Mouse (Mus musculus) R1 (cell line): ENCODE data around the gene Ttc33.

Experiments used
- DNase-seq: peaks from one replicate; pipeline ENCODE4 v3.0.0-alpha.2; 2018; ENCODE audit warnings: low read depth, low spot score

The Ttc33 gene

DNA sequence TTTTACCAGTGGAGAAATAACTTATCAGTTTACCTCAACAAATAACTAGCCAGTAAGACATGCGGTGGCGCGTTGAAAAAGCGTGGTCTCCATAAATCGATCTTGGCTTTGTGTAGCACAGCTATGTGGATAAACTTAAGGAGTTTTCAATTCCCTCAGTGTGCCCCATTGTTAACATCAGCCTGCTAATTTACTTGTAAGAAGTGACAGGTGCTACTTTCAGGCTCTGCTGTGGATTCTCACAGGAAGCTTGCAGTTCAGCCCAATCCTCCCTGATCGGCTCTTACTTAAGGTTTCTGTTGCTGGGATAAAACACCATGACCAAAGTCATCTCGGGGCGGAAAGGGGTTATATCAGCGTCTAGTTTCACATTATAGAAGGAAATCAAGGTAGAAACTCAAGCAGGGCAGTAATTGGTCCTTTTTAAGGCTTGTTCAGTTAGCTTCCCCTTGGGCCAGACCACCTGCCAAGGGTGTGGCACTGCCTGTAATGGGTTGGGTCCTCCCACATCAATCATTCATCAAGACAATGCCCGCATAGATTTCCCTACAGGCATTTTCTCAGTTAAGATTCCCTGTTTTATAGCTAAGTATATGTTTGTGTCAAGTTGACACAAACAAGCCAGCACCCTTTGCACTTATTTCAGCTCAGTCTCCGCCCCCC, 526 bp upstream of the Ttc33 start:
- DNase-seq, result peak; percentile 52

DNA sequence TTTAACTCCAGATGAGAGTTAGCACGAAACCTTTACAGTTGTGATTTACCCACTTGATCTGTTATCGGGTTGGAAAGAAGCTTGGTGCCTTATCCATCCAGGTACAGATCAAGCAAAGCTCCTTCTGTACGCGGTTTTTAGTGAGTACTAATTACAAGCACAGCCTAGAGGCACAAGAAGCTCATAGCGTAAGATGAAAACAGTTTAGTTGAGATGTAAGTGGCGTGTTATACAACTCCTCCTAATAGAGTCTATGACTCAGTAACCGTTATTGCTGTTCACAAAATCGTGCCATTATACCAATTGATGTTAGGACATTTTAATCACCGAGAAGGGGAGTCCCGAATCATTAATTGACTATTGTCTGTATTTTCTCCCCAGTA, 959 bp downstream of the Ttc33 start:
- no peak for DNase-seq

GRCm38 (mm10) chr15:5187116-5187515, 1.8 kb downstream of the Ttc33 start:
- DNase-seq, result no peak

GRCm38 (mm10) chr15:5188029-5188428, 2.7 kb downstream of the Ttc33 start:
- no peak for DNase-seq

DNA sequence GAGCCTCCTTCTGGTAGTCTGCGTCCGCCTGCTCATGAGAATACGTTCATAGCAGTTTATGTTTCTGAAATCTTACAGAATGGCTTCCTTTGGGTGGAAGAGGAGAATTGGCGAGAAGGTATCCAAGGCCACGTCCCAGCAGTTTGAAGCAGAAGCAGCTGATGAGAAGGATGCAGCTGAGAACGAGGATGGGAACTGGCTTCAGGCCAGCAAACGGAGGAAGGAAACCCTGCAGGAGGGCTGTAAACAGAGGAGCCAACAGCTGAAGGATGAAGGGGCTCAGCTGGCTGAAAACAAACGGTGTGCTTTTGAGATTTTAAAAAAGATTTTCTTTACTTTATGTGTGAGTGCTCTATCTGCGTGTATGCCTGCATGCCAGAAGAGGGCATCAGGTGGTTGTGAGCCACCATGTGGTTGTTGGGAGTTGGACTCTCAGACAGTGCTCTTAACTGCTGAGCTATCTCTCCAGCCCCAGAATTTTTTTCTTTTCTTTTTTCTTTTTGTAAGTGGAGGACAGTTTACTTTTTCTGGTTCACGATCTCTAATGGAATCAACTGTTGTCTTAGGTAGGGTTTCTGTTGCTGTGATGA, 4.3 kb downstream of the Ttc33 start:
- peak; percentile 14 for DNase-seq

DNA sequence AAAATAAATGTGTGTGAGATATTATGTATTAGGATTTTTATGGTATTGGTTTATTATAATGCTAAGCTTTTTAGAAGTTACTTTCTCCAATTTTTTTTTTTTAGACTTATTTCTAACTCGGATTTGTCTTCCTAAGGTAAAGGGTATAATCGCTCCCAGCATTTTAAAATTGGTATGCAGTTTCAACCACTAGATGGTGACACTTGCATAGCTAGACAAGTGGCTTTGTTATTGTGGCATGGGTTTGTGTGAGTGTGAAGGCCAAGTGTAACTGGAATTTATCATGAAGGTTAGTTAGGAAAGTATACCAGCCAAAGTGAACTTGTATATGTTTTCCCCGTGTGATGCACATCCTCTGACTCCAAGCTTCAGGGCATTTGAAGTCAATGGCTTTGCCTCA, 8.5 kb downstream of the Ttc33 start:
- peak; percentile 42 for DNase-seq

GRCm38 (mm10) chr15:5194446-5194845, 9.1 kb downstream of the Ttc33 start:
- DNase-seq, result no peak

DNA sequence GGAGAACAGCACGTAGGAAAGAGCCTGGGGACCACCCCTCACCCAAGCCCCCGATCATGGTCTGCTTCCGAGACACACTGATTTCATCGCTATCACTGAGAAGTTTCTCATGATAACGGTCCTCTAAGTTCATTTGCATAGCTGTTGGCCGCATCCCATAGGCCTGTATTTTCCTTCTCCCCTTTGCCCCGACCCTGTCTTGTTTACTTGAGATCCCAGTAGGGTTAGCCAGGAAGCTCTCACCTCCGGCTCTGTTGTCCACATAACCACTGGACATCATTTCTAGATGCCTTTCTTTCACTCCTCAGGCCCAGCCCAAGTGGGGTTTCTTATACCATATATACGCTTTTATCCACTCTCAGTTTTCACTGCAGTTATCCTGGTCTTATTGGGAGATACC, 9.6 kb downstream of the Ttc33 start:
- DNase-seq, result no peak

GRCm38 (mm10) chr15:5195987-5196514, 10.7 kb downstream of the Ttc33 start:
- DNase-seq, result no peak

DNA sequence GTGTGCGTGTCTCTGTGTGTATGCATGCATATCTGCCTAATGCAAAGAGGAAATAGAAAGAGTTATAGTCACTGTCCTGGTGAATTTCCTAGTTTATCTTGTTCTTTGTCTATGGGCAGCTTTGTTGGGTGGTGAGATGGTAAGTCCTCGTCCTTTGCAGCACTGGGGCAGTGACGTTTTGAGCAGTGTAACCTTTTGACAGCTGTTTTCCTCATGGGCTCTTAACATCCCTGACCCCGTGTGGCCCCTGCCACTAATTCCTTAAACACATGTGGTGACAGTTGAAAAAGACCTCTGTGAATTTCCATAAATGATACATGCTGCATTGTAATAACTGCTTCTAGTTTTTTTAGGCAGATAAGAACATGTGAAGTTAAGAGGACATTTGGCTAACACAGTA, 11.4 kb downstream of the Ttc33 start:
- DNase-seq, result no peak

DNA sequence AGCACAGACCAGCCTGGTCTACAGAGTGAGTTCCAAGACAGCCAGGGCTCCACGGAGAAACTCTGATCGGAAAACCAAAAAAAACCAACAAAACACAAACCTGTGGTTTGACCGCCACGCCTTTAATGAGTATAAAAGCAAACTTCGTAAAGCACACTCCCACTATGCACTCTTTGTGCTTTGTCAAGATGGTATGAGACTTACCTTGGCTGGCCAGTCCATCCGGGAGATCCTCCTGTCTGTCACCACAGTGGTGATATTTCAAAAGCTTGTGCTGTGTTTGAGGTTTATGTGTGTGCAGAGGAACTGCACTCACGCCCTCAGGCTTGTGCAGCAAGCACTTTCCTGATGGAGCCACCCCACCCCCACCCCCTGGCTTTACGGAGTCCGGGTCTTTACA, 19.9 kb downstream of the Ttc33 start:
- DNase-seq, result no peak

- no peak for DNase-seq
Measured at GRCm38 (mm10) chr15:5209116-5209515, 23.8 kb downstream of the Ttc33 start.

GRCm38 (mm10) chr15:5220491-5220890, 35.2 kb downstream of the Ttc33 start:
- DNase-seq, result no peak

DNA sequence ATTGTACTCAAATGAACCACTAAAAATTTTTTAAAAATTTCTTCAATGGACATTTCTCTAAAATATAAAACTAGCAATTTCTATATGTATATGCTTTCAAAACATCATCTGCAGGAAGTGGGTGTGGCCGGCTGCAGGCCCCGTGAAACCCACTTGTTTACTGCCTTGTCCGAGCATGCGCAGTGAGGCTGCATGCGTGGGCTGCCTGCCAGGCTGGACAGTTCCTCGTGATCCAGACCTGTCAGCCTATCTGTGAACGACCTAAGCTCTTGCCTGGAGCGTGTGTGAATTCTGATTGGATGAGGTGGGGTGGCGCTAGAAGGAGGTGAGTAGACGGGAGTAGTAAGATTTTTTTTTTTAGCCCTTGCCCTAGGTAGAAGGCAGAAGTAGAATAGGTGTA, 45.4 kb downstream of the Ttc33 start:
- DNase-seq, result peak; percentile 70

GRCm38 (mm10) chr15:5234659-5235058, 49.3 kb downstream of the Ttc33 start:
- peak; percentile 33 for DNase-seq

DNA sequence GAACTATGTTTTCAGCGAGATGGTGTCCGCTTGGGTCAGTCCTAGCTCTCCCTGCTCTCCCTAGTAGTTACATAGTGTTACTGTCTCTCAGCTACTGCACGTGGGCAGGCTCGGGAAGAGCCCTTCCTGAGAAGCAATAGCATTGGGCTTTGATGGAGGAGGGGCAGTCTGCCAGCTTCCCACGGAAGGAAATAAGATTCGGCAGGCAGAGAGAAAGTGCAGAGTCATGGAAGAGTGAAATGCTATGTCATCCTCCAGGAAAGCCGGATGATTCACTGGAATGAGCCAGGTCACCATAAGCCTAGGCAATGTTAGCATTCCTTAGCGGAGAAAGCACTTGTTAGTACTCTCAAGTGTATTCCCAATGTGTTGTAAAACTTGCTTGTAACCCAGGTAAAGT, 50.2 kb downstream of the Ttc33 start:
- DNase-seq, result peak; percentile 77

- DNase-seq, result peak; percentile 80
Measured at GRCm38 (mm10) chr15:5236538-5236937, 51.2 kb downstream of the Ttc33 start.

DNA sequence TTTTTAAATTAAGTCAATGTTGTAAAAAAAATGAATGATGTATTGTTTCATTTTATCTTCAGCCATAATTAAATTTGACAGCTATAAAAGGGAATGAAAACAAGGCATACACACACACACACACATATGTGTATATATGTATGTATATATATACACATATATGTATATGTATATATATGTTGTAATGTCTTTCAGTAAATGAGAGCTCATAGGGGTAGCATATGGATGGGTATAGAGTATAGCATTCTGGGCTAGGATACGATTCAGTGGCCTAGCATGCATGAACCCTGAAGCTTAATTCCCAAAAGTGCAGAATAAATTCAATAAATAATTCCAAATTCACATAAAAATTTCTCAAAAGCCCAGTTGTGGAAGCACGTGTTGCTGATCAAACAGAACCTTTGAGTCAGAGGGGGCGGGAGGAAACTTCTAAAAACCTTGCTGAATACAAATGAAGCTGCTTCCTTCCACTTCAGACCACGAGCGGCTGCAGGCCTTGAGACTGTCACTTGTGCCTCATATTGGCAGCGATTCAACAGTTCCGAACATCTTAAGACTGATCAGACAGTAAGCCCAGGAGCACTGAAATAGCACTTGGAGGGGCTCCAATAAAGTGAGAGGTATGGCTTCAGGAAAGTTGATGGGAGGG, 51.8 kb downstream of the Ttc33 start:
- DNase-seq, result no peak

- no peak for DNase-seq
Measured at GRCm38 (mm10) chr15:5238073-5238472, 52.7 kb downstream of the Ttc33 start.

DNA sequence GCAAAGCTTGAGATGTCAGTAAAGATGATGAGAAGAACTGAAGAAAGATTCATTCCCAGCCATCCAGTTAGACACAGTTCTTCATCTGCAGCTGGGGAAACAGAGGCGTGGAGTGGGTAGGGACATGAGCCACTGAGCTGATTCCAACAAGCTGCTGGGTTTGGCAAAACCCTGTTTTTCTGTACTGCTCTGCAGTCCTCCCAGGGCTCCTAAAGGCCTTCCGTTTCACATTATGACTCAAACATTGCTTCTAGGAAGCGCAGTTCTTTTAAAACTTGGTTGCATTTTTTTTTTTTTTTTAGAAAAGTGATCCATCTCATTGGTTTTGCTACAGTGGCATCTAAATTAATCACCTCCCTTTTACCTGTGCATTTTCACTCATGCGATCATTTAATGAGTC, 53.2 kb downstream of the Ttc33 start:
- DNase-seq, result no peak

DNA sequence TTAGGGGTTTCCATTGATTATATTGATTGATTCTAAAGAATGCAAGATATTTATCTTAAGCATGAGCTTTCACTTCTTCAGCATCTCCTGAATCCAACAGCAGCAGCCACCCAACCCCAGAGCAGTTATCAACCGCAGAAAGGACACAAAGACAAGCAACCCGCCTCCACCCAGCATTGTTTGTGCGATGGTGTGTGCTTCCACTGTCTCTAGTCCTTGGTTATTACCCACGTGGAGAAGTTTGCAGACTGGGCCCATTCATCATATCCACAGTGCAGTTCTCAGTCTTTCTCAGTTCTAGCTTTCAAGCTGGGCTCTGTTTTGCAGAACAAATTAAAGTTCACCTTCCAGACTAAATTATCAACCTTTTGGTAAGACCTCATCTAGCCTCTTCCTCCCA, 54.0 kb downstream of the Ttc33 start:
- no peak for DNase-seq

DNA sequence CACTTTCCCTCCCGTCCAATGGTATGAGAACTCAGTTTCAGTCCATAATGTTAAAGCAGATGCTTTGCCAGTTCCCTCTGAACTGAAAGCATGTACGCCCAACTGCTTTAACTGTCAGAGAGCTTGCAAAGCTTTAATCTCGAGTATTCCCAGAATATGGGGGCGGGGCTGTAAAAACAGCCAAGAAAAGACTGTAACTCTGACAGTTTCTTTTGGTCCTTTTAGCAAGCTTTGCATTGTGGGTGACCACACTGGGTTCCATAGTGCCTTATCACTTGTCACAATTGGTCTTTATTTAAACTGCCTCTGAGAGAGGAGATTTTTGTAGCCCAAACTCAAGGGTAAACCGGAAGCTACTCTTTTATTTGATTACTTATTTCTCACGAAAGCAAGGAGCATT, 54.6 kb downstream of the Ttc33 start:
- DNase-seq, result no peak

- DNase-seq, result no peak
Measured at GRCm38 (mm10) chr15:5240360-5240759, 55.0 kb downstream of the Ttc33 start.
